Mouse (Mus musculus): ENCODE measurements around the gene Serac1.
"Not testable (repeated sequence)": the region's sequence is repeated elsewhere in the genome, so short reads cannot be mapped to it uniquely, and the experiment has no call there.

Gene Serac1

GRCm38 (mm10) chr17:6066021-6066420 lies 13.5 kb downstream of the Serac1 start:
- no peak for DNase-seq (ENCODE audit: low spot score)

- no peak for DNase-seq (ENCODE audit: low spot score)
Observed at GRCm38 (mm10) chr17:6063532-6063931, 16.0 kb downstream of the Serac1 start.

GRCm38 (mm10) chr17:6062793-6063192 lies 16.7 kb downstream of the Serac1 start:
- DNase-seq (ENCODE audit: low spot score) = no peak

GRCm38 (mm10) chr17:6054934-6055355 lies 24.6 kb downstream of the Serac1 start:
- DNase-seq (ENCODE audit: low spot score) = peak; percentile 62

- no peak for DNase-seq (ENCODE audit: low spot score)
Observed at GRCm38 (mm10) chr17:6052801-6053200, 26.7 kb downstream of the Serac1 start.

- DNase-seq (ENCODE audit: low spot score) = no peak
Observed at GRCm38 (mm10) chr17:6037507-6037906, 42.0 kb downstream of the Serac1 start.

GRCm38 (mm10) chr17:6036872-6037271 lies 42.7 kb downstream of the Serac1 start:
- DNase-seq (ENCODE audit: low spot score) = no peak

- no peak for DNase-seq (ENCODE audit: low spot score)
Observed at GRCm38 (mm10) chr17:6036458-6036857, 43.1 kb downstream of the Serac1 start.

GRCm38 (mm10) chr17:6035661-6036060 lies 43.9 kb downstream of the Serac1 start:
- no peak for DNase-seq (ENCODE audit: low spot score)

GRCm38 (mm10) chr17:6025831-6026230 lies 53.7 kb downstream of the Serac1 start:
- DNase-seq (ENCODE audit: low spot score) = no peak

GRCm38 (mm10) chr17:6021374-6021789 lies 58.2 kb downstream of the Serac1 start:
- not testable (repeated sequence) for DNase-seq (ENCODE audit: low spot score)

- DNase-seq (ENCODE audit: low spot score) = no peak
Observed at GRCm38 (mm10) chr17:6020636-6021035, 58.9 kb downstream of the Serac1 start.

- DNase-seq (ENCODE audit: low spot score) = peak; percentile 59
Observed at GRCm38 (mm10) chr17:6019776-6020175, 59.8 kb downstream of the Serac1 start.

GRCm38 (mm10) chr17:6018348-6018747 lies 61.2 kb downstream of the Serac1 start:
- no peak for DNase-seq (ENCODE audit: low spot score)

- DNase-seq (ENCODE audit: low spot score) = no peak
Observed at GRCm38 (mm10) chr17:6017268-6017667, 62.3 kb downstream of the Serac1 start.

- DNase-seq (ENCODE audit: low spot score) = peak; percentile 44
Observed at GRCm38 (mm10) chr17:6016213-6016780, 63.2 kb downstream of the Serac1 start.

GRCm38 (mm10) chr17:6014985-6015384 lies 64.6 kb downstream of the Serac1 start:
- DNase-seq (ENCODE audit: low spot score) = no peak

GRCm38 (mm10) chr17:6013079-6013478 lies 66.5 kb downstream of the Serac1 start:
- DNase-seq (ENCODE audit: low spot score) = no peak

- no peak for DNase-seq (ENCODE audit: low spot score)
Observed at GRCm38 (mm10) chr17:6009606-6010005, 69.9 kb downstream of the Serac1 start.

GRCm38 (mm10) chr17:6008590-6008989 lies 71.0 kb downstream of the Serac1 start:
- no peak for DNase-seq (ENCODE audit: low spot score)

- no peak for DNase-seq (ENCODE audit: low spot score)
Observed at GRCm38 (mm10) chr17:6007902-6008301, 71.6 kb downstream of the Serac1 start.

GRCm38 (mm10) chr17:6007101-6007780 lies 72.3 kb downstream of the Serac1 start:
- DNase-seq (ENCODE audit: low spot score) = no peak

- peak; percentile 80 for DNase-seq (ENCODE audit: low spot score)
Observed at GRCm38 (mm10) chr17:6005638-6006471, 73.7 kb downstream of the Serac1 start.
